Mouse (Mus musculus) liver, embryonic 14.5 days (tissue): ENCODE data around the gene Thumpd3.

Source experiments
- CTCF ChIP-seq: IDR thresholded peaks from 2 replicates; pipeline ENCODE4 v1.5.1; 2016; ENCODE audit warnings: antibody characterized with exemption, low read depth, control low read depth
- EP300 ChIP-seq: IDR thresholded peaks from 2 replicates; pipeline ENCODE4 v1.6.1; 2016; ENCODE audit warnings: antibody characterized with exemption, low read depth

DNA sequence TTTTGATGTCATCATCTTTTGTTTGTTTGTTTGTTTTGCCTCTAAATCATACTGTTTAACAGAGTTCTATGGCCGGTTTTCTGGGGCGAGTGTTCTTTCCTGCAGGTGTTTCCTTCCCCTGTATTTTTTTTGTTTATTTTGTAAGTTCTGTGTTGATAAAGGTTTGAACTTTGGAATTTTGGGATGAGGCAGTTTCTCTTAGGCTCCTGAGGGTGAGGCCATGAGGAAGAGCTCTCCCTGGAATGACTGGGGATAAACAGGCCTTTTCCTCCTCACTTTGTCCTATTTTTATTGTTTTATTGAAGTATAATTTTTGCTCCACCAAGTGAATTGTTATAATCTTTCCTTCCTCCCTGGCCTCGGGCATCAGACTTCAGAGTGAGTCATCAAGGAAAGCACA is 6.9 kb downstream of the Thumpd3 start:
- TF ChIP-seq CTCF (no peak), EP300 (no peak)
